In genomic region chr7:27493450-27493849, GRCm38 (mm10) we compare ENCODE assay signal across 25 mouse cellular contexts. TPM values are rescaled to one million over a fixed set of nuclear protein-coding genes. Genes with fewer than 3 reads are reported as not detected.
DNase-seq lines count a peak whose midpoint lies in the region; ATAC-seq and TF ChIP-seq lines count a peak whose summit lies in the region.
"Had no signal": no experiment of that assay in that cellular context is flagged by ENCODE, and none has a peak within 500 bp of the region (broad histone marks: within the 10 kb centered on the region; RNA-seq: fewer than 3 reads in every experiment).

No protein-coding gene starts in this region.

- no peak for DNase-seq in kidney, postnatal 0 days (ENCODE audit: low spot score)
- no peak for DNase-seq in kidney, adult 8-10 months
- DNase-seq in lung, adult 2 months = no peak
- peak; percentile 47 for DNase-seq in lung, postnatal 14 days
- no peak for DNase-seq in right cerebral cortex, postnatal 4 days
- DNase-seq in ovary, adult 18-20 months (ENCODE audit: low spot score) = no peak
- DNase-seq: adrenal gland, adult 2 months; cerebellum, adult 11-12 months; cerebellum, postnatal 10 days; forebrain, postnatal 0 days; gastrocnemius, postnatal 36 days; heart, postnatal 14 days; kidney, adult 18-20 months; kidney, postnatal 14 days; right cerebral cortex, adult 18-20 months; thymus, postnatal 25 days had no signal

- WGBS in kidney, postnatal 0 days = 77% methylated on average over 5 of the region's 5 CpGs
- WGBS in lung, embryonic 15.5 days = 79% methylated on average over 5 of the region's 5 CpGs
- 46% methylated on average over 5 of the region's 5 CpGs for WGBS in lung, adult 2 months

- 0 out of 2 replicates have a peak, but pooled peaks cover 5% of the 10 kb centered on the region for H3K36me3 ChIP-seq in kidney, postnatal 0 days (ENCODE audit: insufficient read depth, low read length)
- H3K36me3 ChIP-seq in lung, embryonic 15.5 days = 0 out of 2 replicates have a peak, but pooled peaks cover 11% of the 10 kb centered on the region

- H3K9ac ChIP-seq in kidney, postnatal 0 days (ENCODE audit: low read depth, low read length) = no peak overlapping the region
- H3K9ac ChIP-seq in lung, embryonic 15.5 days = no peak overlapping the region
- H3K9ac ChIP-seq: forebrain, postnatal 0 days; hindbrain, embryonic 12.5 days; stomach, embryonic 15.5 days had no signal

- H3K4me1 ChIP-seq in kidney, postnatal 0 days (replicated peaks; ENCODE audit: insufficient read depth, low read length) = peaks cover 12% of the 10 kb centered on the region
- peaks cover 42% of the 10 kb centered on the region for H3K4me1 ChIP-seq in lung, embryonic 15.5 days
- peaks cover 18% of the 10 kb centered on the region for H3K4me1 ChIP-seq in lung, adult 2 months (ENCODE audit: control insufficient read depth, insufficient read depth, low read length)

- no peak overlapping the region for H3K4me2 ChIP-seq in kidney, postnatal 0 days (ENCODE audit: low read length)
- no peak overlapping the region for H3K4me2 ChIP-seq in lung, embryonic 15.5 days
- H3K4me2 ChIP-seq: heart, embryonic 11.5 days; hindbrain, embryonic 12.5 days; stomach, embryonic 15.5 days had no signal

- ATAC-seq in kidney, postnatal 0 days (replicated peaks; ENCODE audit: low FRiP score, low read depth) = no peak
- ATAC-seq in lung, embryonic 15.5 days (ENCODE audit: borderline replicate concordance, extremely low read depth, low FRiP score, low TSS enrichment) = no peak
- ATAC-seq: forebrain, postnatal 0 days; midbrain, embryonic 16.5 days had no signal

- no peaks in the 10 kb centered on the region for H3K9me3 ChIP-seq in kidney, postnatal 0 days (replicated peaks; ENCODE audit: low read length)
- no peaks in the 10 kb centered on the region for H3K9me3 ChIP-seq in lung, embryonic 15.5 days
- H3K9me3 ChIP-seq: hindbrain, embryonic 12.5 days; limb, embryonic 10.5 days; stomach, embryonic 15.5 days had no signal

- no peaks in the 10 kb centered on the region for H3K27me3 ChIP-seq in kidney, postnatal 0 days (ENCODE audit: insufficient read depth, low read length)
- no peaks in the 10 kb centered on the region for H3K27me3 ChIP-seq in lung, embryonic 15.5 days
- H3K27me3 ChIP-seq: stomach, embryonic 15.5 days had no signal

- no peak overlapping the region for H3K4me3 ChIP-seq in kidney, postnatal 0 days (replicated peaks; ENCODE audit: low read depth, low read length)
- no peak overlapping the region for H3K4me3 ChIP-seq in lung, embryonic 15.5 days
- H3K4me3 ChIP-seq in lung, adult 2 months (replicated peaks; ENCODE audit: extremely low read depth, low read depth, low read length) = no peak overlapping the region
- H3K4me3 ChIP-seq: embryonic facial prominence, embryonic 10.5 days; hindbrain, embryonic 12.5 days; limb, embryonic 10.5 days; myocyte; stomach, embryonic 15.5 days had no signal

- TF ChIP-seq CTCF in kidney, postnatal 0 days (IDR thresholded peaks at IDR 0.05; ENCODE audit: low read depth) = no peak
- TF ChIP-seq CTCF in lung, adult 2 months (IDR thresholded peaks at IDR 0.05; ENCODE audit: insufficient read depth, low read length) = no peak

- no peak for TF ChIP-seq POLR2A in lung, adult 2 months (IDR thresholded peaks at IDR 0.05; ENCODE audit: borderline replicate concordance, extremely low read depth, low read depth, low read length)

- 0 out of 2 replicates have a peak overlapping the region, but pooled peaks have one; percentile 4 for H3K27ac ChIP-seq in kidney, postnatal 0 days
- H3K27ac ChIP-seq in lung, embryonic 15.5 days = peak overlapping the region; percentile 97
- H3K27ac ChIP-seq: embryonic facial prominence, embryonic 10.5 days; hindbrain, embryonic 12.5 days; limb, embryonic 10.5 days; stomach, embryonic 15.5 days had no signal

RNA-seq across cellular contexts. Expression of gene Prx, which starts 5.7 kb away (rescaled TPM):
- polyA plus RNA-seq in kidney, postnatal 0 days (2015; fragmentation: Nextera tagmentation; extraction: Ambion mirVana) = 4.1 and 4.7 TPM in 2 replicates
- 7.2 and 8.7 TPM in 2 replicates for polyA plus RNA-seq in lung, embryonic 15.5 days (2015; fragmentation: Nextera tagmentation; extraction: Ambion mirVana)
- polyA plus RNA-seq in lung, adult 2 months (2012; rRNA removed) = 62.0 and 67.4 TPM in 2 replicates

RNA-seq across cellular contexts. Expression of gene Sertad1, which starts 6.7 kb away (rescaled TPM):
- polyA plus RNA-seq in kidney, postnatal 0 days (2015; fragmentation: Nextera tagmentation; extraction: Ambion mirVana) = 41.6 and 44.3 TPM in 2 replicates
- 48.5 and 49.6 TPM in 2 replicates for polyA plus RNA-seq in lung, embryonic 15.5 days (2015; fragmentation: Nextera tagmentation; extraction: Ambion mirVana)
- 50.7 and 56.1 TPM in 2 replicates for polyA plus RNA-seq in lung, adult 2 months (2012; rRNA removed)

RNA-seq across cellular contexts. Expression of gene Sertad3, which starts 19.9 kb away (rescaled TPM):
- 24.0 and 25.3 TPM in 2 replicates for polyA plus RNA-seq in kidney, postnatal 0 days (2015; fragmentation: Nextera tagmentation; extraction: Ambion mirVana)
- polyA plus RNA-seq in lung, embryonic 15.5 days (2015; fragmentation: Nextera tagmentation; extraction: Ambion mirVana) = 28.6 and 31.1 TPM in 2 replicates
- polyA plus RNA-seq in lung, adult 2 months (2012; rRNA removed) = 10.2 and 10.5 TPM in 2 replicates

RNA-seq across cellular contexts. Expression of gene Hipk4, which starts 29.6 kb away (rescaled TPM):
- 0.45 and 0.57 TPM in 2 replicates for polyA plus RNA-seq in kidney, postnatal 0 days (2015; fragmentation: Nextera tagmentation; extraction: Ambion mirVana)
- polyA plus RNA-seq in lung, embryonic 15.5 days (2015; fragmentation: Nextera tagmentation; extraction: Ambion mirVana) = 0.87 and 0.92 TPM in 2 replicates
- 1.3 and 1.8 TPM in 2 replicates for polyA plus RNA-seq in lung, adult 2 months (2012; rRNA removed)
- polyA plus RNA-seq: liver, adult 2 months had no signal

RNA-seq across cellular contexts. Expression of gene Blvrb, which starts 45.7 kb away (rescaled TPM):
- 33.4 and 40.1 TPM in 2 replicates for polyA plus RNA-seq in kidney, postnatal 0 days (2015; fragmentation: Nextera tagmentation; extraction: Ambion mirVana)
- polyA plus RNA-seq in lung, embryonic 15.5 days (2015; fragmentation: Nextera tagmentation; extraction: Ambion mirVana) = 58.8 and 68.5 TPM in 2 replicates
- 71.6 and 78.8 TPM in 2 replicates for polyA plus RNA-seq in lung, adult 2 months (2012; rRNA removed)
